Mouse (Mus musculus) ovary, postnatal 14 days (tissue): ENCODE results near the gene Trim7.
"Not testable (repeated sequence)": the region's sequence is repeated elsewhere in the genome, so short reads cannot be mapped to it uniquely, and the experiment has no call there.

ENCODE experiments used
- DNase-seq: peaks from one replicate; pipeline ENCODE4 v3.0.0; 2022; ENCODE audit warnings: low spot score

The Trim7 gene

DNA sequence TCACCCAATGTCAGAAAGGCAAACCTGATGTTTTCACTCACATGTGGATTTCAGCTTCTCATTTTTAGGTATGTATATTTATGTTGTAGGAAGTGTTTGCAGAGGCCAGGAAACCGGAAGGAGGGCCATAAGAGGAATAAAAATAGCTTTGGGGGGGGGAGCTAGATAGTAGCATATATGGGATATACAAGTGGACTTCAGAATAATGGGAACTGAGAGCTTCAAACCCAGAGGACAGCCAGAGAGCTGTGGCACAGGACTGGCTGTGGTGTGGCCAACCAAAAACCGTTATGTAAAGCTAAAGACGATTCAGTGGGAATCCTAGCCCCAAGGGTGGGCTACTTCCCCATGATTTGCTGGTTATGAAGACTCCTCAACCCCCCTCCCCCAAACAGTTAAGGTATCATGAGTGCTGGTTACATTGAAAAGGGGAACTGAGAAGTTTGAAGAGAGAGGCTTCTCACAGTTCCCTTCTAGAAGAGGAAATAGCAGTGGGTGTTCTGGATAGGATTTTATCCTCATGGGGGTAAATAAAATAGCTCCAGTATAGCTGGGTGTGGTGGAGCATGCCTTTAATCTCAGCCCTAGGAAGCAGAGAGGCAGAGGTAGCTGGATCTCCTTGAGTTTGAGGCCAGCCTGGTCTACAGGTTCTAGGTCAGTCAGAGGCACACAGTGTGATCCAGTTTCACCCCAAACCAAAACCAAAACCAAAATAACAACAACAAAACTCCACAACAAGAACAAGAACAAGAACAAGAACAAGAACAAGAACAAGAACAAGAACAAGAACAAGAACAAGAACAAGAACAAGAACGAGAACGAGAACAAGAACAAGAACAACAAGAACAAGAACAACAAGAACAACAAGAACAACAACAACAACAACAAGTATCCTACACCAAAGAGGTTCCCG, 75.0 kb downstream of the Trim7 start:
- DNase-seq: not testable (repeated sequence)

DNA sequence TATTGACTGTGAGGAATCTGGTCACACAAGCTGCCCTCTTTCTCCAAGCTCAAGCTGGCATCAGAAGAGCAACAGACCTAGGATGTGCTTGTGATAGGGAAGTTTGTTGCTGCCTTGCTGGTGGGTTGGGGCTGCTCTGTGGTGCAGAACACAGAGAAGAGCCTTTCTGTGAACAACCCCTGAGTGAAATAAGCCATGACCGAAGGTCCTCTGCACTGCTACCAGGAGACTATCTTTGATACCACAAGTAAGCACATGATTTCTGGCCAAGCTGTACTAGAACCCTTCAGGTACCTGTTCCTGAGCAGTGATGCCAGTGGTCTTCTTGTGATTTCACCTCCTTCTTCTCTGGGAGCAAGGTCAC, 75.6 kb downstream of the Trim7 start:
- DNase-seq: not testable (repeated sequence)
